Mouse (Mus musculus): ENCODE data around the gene Zfp831. TPM values are rescaled to one million over a fixed set of nuclear protein-coding genes. Genes with fewer than 3 reads are reported as not detected.

Gene Zfp831
- polyA plus RNA-seq, 1 experiment from 2014 or later: 0.03 TPM

DNA sequence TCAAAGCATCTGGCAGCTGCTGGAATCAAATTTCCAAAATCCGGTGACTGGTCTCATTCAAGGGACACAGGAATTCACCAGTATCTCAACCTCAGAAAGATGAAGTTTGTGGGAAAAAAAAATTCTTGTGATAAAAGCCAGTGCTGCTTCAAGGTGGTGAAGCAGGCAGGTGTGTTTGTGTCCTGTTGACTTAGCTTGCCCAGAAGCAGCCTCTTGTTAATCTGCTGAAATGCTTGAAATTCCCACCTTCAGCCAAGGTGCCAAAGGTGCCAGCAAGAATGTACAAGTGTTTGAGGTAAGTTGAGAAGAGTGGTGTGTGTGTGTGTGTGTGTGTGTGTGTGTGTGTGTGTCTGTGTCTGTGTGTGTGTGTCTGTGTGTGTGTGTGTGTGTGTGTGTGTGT, 110.9 kb downstream of the Zfp831 start:
- Histone ChIP-seq H3K9ac (no peak overlapping the region), H3K9me3 (no peaks in the 10 kb centered on the region), H3K4me3 (no peak overlapping the region), H3K4me1 (peaks cover 9% of the 10 kb centered on the region; the same call in 1 of the 2 replicates), H3K27me3 (no peaks in the 10 kb centered on the region), H3K27ac (no peak overlapping the region), H3K36me3 (no peaks in the 10 kb centered on the region), H3K4me2 (replicated peaks) (no peak overlapping the region)
- WGBS: 38% methylated on average over 1 of the region's 1 CpGs
- no peak for ATAC-seq (ENCODE audit: low FRiP score, low read depth)

DNA sequence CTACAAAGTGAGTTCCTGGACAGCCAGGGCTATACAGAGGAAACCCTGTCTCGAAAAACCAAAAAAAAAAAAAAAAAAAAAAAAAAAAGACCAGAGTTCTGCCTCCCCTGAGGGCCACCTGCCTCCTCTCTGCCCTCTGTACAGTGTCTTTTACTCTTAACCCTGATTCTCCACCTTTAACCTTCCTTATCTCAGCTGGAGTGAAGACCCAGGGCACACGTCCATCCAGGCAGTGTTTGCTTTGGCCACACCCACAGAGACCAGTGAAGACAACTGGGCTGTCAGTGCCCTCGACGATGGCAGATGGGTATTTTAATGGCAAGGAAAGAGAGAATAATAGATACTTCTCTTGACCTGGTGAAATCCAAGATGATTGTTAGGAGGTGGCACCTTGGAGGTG, 115.9 kb downstream of the Zfp831 start:
- Histone ChIP-seq H3K9me3 (no peaks in the 10 kb centered on the region), H3K27ac (no peak overlapping the region), H3K4me3 (no peak overlapping the region), H3K4me2 (replicated peaks) (no peak overlapping the region), H3K4me1 (peaks cover 41% of the 10 kb centered on the region), H3K27me3 (no peaks in the 10 kb centered on the region), H3K9ac (no peak overlapping the region), H3K36me3 (no peaks in the 10 kb centered on the region)
- WGBS: 84% methylated on average over 4 of the region's 4 CpGs
- ATAC-seq (ENCODE audit: low FRiP score, low read depth): no peak

Other genes starting within 250 kb of the Zfp831 start
- 144 and 148 TPM in 2 replicates for gene Nelfcd, start 227.7 kb upstream of the Zfp831 start, polyA plus RNA-seq (2015; fragmentation: Nextera tagmentation; extraction: Ambion mirVana)
- 166 and 177 TPM in 2 replicates for gene Ctsz, start 204.5 kb upstream of the Zfp831 start, polyA plus RNA-seq (2015; fragmentation: Nextera tagmentation; extraction: Ambion mirVana)
- gene Tubb1, start 192.8 kb upstream of the Zfp831 start, polyA plus RNA-seq (2015; fragmentation: Nextera tagmentation; extraction: Ambion mirVana): 2.2 and 3.1 TPM in 2 replicates
- gene Atp5e, start 179.4 kb upstream of the Zfp831 start, polyA plus RNA-seq (2015; fragmentation: Nextera tagmentation; extraction: Ambion mirVana): 765 and 779 TPM in 2 replicates
- 108 and 110 TPM in 2 replicates for gene Prelid3b, start 170.5 kb upstream of the Zfp831 start, polyA plus RNA-seq (2015; fragmentation: Nextera tagmentation; extraction: Ambion mirVana)
- gene Edn3, start 117.1 kb downstream of the Zfp831 start, polyA plus RNA-seq (2015; fragmentation: Nextera tagmentation; extraction: Ambion mirVana): 28.7 and 29.0 TPM in 2 replicates